Mouse (Mus musculus): Measurements from ENCODE around the gene Lig4.

Gene Lig4

DNA sequence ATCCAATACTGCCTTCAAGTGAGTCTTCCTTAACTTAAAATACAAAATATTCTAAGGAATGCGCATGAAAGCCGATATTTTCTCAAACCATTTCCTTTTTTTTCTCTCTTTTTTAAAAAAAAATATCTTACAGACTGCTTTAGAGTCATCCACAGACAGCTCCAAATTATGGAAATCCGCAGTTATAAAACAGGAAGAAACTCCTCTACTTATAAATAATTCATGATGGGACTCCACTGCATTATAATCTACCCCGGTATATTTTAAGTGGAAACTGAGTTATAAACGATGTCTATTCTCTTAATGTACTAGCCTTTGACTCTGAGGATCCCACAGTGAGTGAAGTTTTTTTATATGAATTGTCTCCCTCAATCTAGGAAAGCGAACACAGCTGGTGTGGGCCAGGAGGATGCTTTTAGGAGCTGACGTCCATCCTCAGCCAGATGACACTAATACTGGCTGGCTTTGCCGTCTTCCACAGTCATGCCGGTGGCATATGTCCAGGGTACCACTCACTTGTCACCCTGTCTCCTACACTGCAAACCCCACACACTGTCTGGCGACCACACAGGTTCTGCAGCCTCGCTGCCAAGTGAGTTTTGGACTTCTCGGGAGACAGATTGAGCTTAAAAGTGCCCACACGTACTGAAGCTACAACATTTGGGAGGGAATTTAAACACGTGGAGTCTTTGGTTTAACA is 47.6 kb downstream of the Lig4 start:
- no peak for DNase-seq (ENCODE audit: low read depth, low spot score)
